Mouse (Mus musculus) liver, embryonic 15.5 days (tissue): ENCODE measurements around the gene Car12. TPM values are rescaled to one million over a fixed set of nuclear protein-coding genes. Genes with fewer than 3 reads are reported as not detected.

Experiments used
- ATAC-seq: fragments of 200-750 bp; cut with Nextera tagmentation; 2 replicates; pipeline ENCODE4 v1.8.0; 2017; ENCODE audit warnings: moderate number of reproducible peaks, mild to moderate bottlenecking, moderate library complexity; ENCODE audit not compliant: insufficient read depth
- H3K27ac ChIP-seq: fragments of 300-500 bp; sonication (generic); replicated peaks from 2 replicates; pipeline ENCODE4 v1.5.1; 2015; ENCODE audit warnings: mild to moderate bottlenecking, inconsistent platforms
- H3K27me3 ChIP-seq: fragments of 300-500 bp; sonication (generic); 2 replicates; pipeline ENCODE4 v1.6.1; 2015; ENCODE audit warnings: mild to moderate bottlenecking, inconsistent platforms
- H3K36me3 ChIP-seq: fragments of 300-500 bp; sonication (generic); replicated peaks from 2 replicates; pipeline ENCODE4 v1.6.1; 2015; ENCODE audit warnings: moderate library complexity, mild to moderate bottlenecking, inconsistent platforms
- H3K4me1 ChIP-seq: fragments of 300-500 bp; sonication (generic); replicated peaks from 2 replicates; pipeline ENCODE4 v1.6.1; 2015; ENCODE audit warnings: inconsistent platforms
- H3K4me2 ChIP-seq: fragments of 300-500 bp; sonication (generic); 2 replicates; pipeline ENCODE4 v1.6.1; 2015; ENCODE audit warnings: moderate library complexity, mild to moderate bottlenecking, inconsistent platforms
- H3K4me3 ChIP-seq: fragments of 300-500 bp; sonication (generic); replicated peaks from 2 replicates; pipeline ENCODE4 v1.5.1; 2015; ENCODE audit warnings: mild to moderate bottlenecking, inconsistent platforms
- H3K9ac ChIP-seq: fragments of 300-500 bp; sonication (generic); 2 replicates; pipeline ENCODE4 v1.6.1; 2015; ENCODE audit warnings: moderate library complexity, mild to moderate bottlenecking, inconsistent platforms
- H3K9me3 ChIP-seq: fragments of 300-500 bp; sonication (generic); replicated peaks from 2 replicates; pipeline ENCODE4 v1.6.1; 2016; ENCODE audit warnings: inconsistent platforms
- WGBS: fragments of 180-500 bp; shearing (Covaris S2); methylation state at CpG from one replicate; pipeline ENCODE4 v1.1.7; 2015; ENCODE audit warnings: mixed read lengths; ENCODE audit not compliant: insufficient replicate concordance; 5-methylcytosine and 5-hydroxymethylcytosine counted together
- polyA plus RNA-seq: library from polyadenylated mRNA; unstranded; fragments of >200 nt; fragmentation: Nextera tagmentation; extraction: Ambion mirVana; gene quantifications from 2 replicates; pipeline ENCODE4 v1.2.1, GENCODE M21; 2015

Car12 gene
- polyA plus RNA-seq, 1 experiment from 2014 or later: 0.28 TPM

DNA sequence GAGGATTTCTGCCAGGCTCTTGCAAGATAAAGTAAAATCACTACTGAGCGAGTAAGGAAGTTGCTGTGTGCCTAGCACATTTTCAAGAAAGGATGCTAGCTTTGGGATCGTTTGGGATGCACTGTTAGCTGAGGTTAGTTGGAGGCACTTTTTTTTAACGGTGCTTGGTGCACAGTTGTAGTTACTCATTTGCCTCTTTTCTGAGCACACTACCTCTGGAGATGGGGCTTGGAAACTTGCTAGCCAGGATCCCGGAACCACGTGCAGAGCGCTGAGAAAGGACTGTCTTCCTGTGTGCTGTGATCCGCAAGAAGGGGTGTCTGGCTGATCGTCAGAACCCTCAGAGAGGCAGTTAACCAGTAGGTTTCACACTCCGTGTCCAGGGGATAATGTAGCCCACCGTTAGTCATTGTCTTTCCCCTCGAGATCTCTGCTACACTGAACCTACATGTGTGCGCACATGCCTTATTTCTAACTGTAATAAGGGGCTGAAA lies 583 bp downstream of the Car12 start:
- H3K27ac ChIP-seq: no peak overlapping the region

GRCm38 (mm10) chr9:66715361-66715760 lies 1.9 kb downstream of the Car12 start:
- no peak overlapping the region for H3K27ac ChIP-seq
- peaks cover 48% of the 10 kb centered on the region for H3K27me3 ChIP-seq
- H3K4me2 ChIP-seq: no peak overlapping the region
- H3K4me1 ChIP-seq: peaks cover 10% of the 10 kb centered on the region
- no peak overlapping the region for H3K9ac ChIP-seq
- H3K9me3 ChIP-seq: no peaks in the 10 kb centered on the region
- WGBS: 45% methylated on average over 2 of the region's 2 CpGs
- H3K4me3 ChIP-seq: no peak overlapping the region
- no peak for ATAC-seq
- no peaks in the 10 kb centered on the region for H3K36me3 ChIP-seq

More for the DNA sequence above, 583 bp downstream of the Car12 start:
- Histone ChIP-seq H3K4me3 (peak overlapping the region; percentile 40; the same call in 1 of the 2 replicates), H3K4me2 (peak overlapping the region; percentile 66), H3K4me1 (peaks cover 10% of the 10 kb centered on the region), H3K36me3 (no peaks in the 10 kb centered on the region), H3K27me3 (peaks cover 57% of the 10 kb centered on the region), H3K9ac (no peak overlapping the region), H3K9me3 (no peaks in the 10 kb centered on the region)
- no peak for ATAC-seq
- WGBS: 13% methylated on average over 12 of the region's 12 CpGs

GRCm38 (mm10) chr9:66716533-66716932 lies 3.0 kb downstream of the Car12 start:
- WGBS: 62% methylated on average over 3 of the region's 3 CpGs
- Histone ChIP-seq H3K27me3 (peaks cover 48% of the 10 kb centered on the region), H3K9me3 (no peaks in the 10 kb centered on the region), H3K4me3 (no peak overlapping the region), H3K27ac (no peak overlapping the region), H3K9ac (no peak overlapping the region), H3K4me2 (no peak overlapping the region), H3K36me3 (no peaks in the 10 kb centered on the region), H3K4me1 (peaks cover 10% of the 10 kb centered on the region)
- no peak for ATAC-seq

- ATAC-seq: no peak
- Histone ChIP-seq H3K27me3 (peaks cover 6% of the 10 kb centered on the region), H3K9ac (no peak overlapping the region), H3K4me1 (no peaks in the 10 kb centered on the region), H3K4me2 (no peak overlapping the region), H3K9me3 (no peaks in the 10 kb centered on the region), H3K36me3 (no peaks in the 10 kb centered on the region), H3K27ac (no peak overlapping the region), H3K4me3 (no peak overlapping the region)
- WGBS: 52% methylated on average over 8 of the region's 8 CpGs
These were observed 7.4 kb downstream of the Car12 start for GRCm38 (mm10) chr9:66720686-66721450.

- Histone ChIP-seq H3K9me3 (no peaks in the 10 kb centered on the region), H3K4me2 (no peak overlapping the region), H3K4me1 (no peaks in the 10 kb centered on the region), H3K4me3 (no peak overlapping the region), H3K27ac (no peak overlapping the region), H3K36me3 (no peaks in the 10 kb centered on the region), H3K9ac (no peak overlapping the region), H3K27me3 (no peaks in the 10 kb centered on the region)
- 65% methylated on average over 5 of the region's 5 CpGs for WGBS
- no peak for ATAC-seq
These were observed 8.8 kb downstream of the Car12 start for GRCm38 (mm10) chr9:66722187-66722868.

DNA sequence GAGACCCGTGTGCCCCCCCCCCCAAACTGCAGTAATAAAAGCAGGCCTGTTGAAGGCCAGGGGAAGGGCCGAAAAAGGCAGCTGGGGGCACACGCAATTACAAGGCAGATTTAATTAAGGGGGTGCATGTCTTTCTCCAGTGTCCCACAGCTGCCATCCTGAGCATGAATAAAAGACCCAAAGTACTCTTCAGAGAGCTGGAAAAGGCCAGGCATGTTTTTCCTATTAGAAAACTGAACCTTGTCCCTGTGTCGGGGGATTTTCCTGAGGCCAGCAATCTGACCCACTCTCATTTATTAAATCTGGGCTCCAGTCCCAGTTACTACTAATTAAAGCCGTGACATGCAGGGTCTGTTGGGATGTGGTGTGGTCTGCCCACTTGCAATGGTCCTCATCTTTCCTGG lies 9.4 kb downstream of the Car12 start:
- WGBS: 48% methylated on average over 5 of the region's 5 CpGs
- H3K9me3 ChIP-seq: no peaks in the 10 kb centered on the region

GRCm38 (mm10) chr9:66725591-66725990 lies 12.1 kb downstream of the Car12 start:
- no peak overlapping the region for H3K4me2 ChIP-seq
- no peaks in the 10 kb centered on the region for H3K4me1 ChIP-seq
- no peaks in the 10 kb centered on the region for H3K9me3 ChIP-seq
- no peaks in the 10 kb centered on the region for H3K27me3 ChIP-seq
- 52% methylated on average over 3 of the region's 3 CpGs for WGBS
- H3K9ac ChIP-seq: no peak overlapping the region
- no peak overlapping the region for H3K27ac ChIP-seq
- H3K4me3 ChIP-seq: no peak overlapping the region
- ATAC-seq: no peak
- no peaks in the 10 kb centered on the region for H3K36me3 ChIP-seq

More for the DNA sequence above, 9.4 kb downstream of the Car12 start:
- Histone ChIP-seq H3K4me3 (no peak overlapping the region), H3K4me1 (no peaks in the 10 kb centered on the region), H3K27me3 (no peaks in the 10 kb centered on the region), H3K4me2 (no peak overlapping the region), H3K9ac (no peak overlapping the region), H3K27ac (no peak overlapping the region), H3K36me3 (no peaks in the 10 kb centered on the region)
- no peak for ATAC-seq

GRCm38 (mm10) chr9:66727333-66727732 lies 13.8 kb downstream of the Car12 start:
- WGBS: 59% methylated on average over 7 of the region's 7 CpGs
- Histone ChIP-seq H3K4me3 (no peak overlapping the region), H3K9me3 (no peaks in the 10 kb centered on the region), H3K4me2 (no peak overlapping the region), H3K36me3 (no peaks in the 10 kb centered on the region), H3K4me1 (no peaks in the 10 kb centered on the region), H3K27me3 (no peaks in the 10 kb centered on the region), H3K9ac (no peak overlapping the region), H3K27ac (no peak overlapping the region)
- no peak for ATAC-seq

DNA sequence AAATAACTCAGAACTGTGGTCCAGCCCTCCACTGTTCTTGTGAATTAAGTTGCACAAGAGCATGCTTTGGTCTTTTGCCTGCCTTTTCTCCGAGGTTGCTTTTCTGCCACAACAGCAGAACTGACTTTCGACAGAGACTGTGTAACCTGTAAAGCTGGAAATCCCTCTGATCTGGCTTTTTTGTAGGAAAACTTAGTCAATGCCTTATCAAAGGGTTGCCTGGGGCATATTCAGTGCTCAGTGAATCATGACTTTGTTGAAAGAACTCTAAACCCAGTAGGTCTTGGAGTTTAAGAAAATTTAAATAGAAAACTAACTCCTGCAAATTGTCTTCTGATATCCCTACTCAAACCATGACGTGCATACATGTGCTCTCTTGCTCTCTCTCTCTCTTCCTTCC lies 17.1 kb downstream of the Car12 start:
- Histone ChIP-seq H3K27ac (no peak overlapping the region), H3K27me3 (no peaks in the 10 kb centered on the region), H3K4me3 (no peak overlapping the region), H3K36me3 (no peaks in the 10 kb centered on the region), H3K9me3 (no peaks in the 10 kb centered on the region), H3K9ac (no peak overlapping the region), H3K4me2 (no peak overlapping the region), H3K4me1 (0 out of 2 replicates have a peak, but pooled peaks cover 3% of the 10 kb centered on the region)
- 34% methylated on average over 3 of the region's 3 CpGs for WGBS
- no peak for ATAC-seq

GRCm38 (mm10) chr9:66731284-66731683 lies 17.8 kb downstream of the Car12 start:
- no peak for ATAC-seq
- Histone ChIP-seq H3K9ac (no peak overlapping the region), H3K9me3 (no peaks in the 10 kb centered on the region), H3K4me1 (0 out of 2 replicates have a peak, but pooled peaks cover 3% of the 10 kb centered on the region), H3K4me3 (no peak overlapping the region), H3K4me2 (no peak overlapping the region), H3K27me3 (no peaks in the 10 kb centered on the region), H3K27ac (no peak overlapping the region), H3K36me3 (no peaks in the 10 kb centered on the region)
- 59% methylated on average over 7 of the region's 7 CpGs for WGBS
